Mouse (Mus musculus) kidney, postnatal 36 days (tissue): Measurements from ENCODE around the gene Parva.

Experiments
- DNase-seq, 2 experiments: peaks; one replicate each; pipeline ENCODE4 v3.0.0; 2021 to 2022; ENCODE audit warnings: mixed read lengths in 2 of 2

Gene Parva

DNA sequence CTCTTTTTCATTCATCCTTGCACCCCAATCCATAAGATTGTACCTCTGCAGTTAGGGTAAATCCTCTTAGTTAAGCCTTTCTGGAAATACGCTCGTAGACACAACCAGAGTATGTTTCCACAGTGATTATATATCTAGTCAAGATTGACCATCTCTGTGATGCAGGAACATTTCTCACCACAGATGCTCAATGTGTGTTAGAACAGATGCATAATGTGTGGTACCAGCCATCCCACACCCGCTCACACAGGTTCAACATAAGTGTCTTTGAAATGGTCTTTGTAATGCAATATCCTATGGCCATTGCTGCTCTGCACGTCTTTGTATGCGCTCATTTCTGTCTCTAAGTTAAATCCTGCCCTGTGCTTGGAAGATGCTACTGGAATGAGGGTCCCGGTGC is 98.2 kb downstream of the Parva start:
- DNase-seq, result no peak

DNA sequence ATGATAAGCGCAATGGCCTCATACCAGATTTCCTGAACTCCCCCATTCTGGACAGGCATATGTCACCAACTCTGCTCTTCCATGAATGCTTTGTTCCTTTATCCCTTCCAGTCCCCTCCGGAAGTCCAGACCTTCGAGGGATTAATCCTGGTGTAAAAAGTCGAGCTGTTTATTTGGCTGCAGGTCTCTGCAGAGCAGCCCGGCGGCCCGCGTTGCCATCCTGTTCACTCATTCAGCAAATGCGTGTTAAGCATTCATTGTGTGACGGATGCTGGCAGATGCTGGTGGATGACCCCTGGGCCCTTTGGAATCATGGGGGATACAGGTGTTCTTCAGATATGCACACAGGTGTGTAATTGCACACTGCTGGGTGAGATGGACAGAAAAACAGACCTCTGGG is 98.9 kb downstream of the Parva start:
- no peak for DNase-seq

DNA sequence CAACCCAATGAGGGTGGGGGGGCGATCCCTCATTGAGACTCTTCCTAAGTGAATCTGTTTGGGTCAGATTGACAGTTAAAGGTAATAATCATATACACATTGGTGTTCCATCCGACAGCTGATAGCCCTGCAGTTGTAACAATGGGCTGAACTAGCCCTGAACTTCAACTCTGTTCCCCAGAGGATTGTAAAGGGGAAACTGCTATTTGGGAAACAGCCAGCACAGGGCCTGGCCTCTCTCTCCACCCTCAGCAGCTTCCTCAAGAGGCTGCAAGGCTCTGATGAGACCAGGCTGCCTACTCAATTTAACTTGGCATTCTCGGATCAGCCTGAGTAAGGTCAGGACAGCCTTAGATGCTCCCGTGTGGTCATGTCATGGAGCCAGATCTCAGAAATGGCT is 99.9 kb downstream of the Parva start:
- DNase-seq, result peak; percentile 53 to 57

DNA sequence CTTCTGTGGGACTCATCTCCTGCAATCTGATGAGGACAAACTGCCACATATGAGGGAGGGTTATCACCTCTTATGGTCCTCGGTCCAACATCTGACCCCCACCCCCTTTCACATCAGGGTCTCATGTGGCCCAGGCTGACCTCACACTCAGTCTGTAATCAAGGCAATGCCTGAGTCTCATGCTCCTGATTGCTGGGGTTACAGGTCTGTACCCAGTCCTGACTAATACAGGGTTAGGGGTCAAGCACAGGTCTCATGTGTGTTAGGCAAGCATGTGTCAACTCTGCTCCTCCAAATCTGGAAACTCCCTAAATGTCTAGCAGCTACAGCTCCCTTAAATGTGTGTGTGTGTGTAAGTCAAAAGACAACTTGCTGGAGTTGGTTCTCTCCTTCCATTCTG is 100.8 kb downstream of the Parva start:
- no peak for DNase-seq

DNA sequence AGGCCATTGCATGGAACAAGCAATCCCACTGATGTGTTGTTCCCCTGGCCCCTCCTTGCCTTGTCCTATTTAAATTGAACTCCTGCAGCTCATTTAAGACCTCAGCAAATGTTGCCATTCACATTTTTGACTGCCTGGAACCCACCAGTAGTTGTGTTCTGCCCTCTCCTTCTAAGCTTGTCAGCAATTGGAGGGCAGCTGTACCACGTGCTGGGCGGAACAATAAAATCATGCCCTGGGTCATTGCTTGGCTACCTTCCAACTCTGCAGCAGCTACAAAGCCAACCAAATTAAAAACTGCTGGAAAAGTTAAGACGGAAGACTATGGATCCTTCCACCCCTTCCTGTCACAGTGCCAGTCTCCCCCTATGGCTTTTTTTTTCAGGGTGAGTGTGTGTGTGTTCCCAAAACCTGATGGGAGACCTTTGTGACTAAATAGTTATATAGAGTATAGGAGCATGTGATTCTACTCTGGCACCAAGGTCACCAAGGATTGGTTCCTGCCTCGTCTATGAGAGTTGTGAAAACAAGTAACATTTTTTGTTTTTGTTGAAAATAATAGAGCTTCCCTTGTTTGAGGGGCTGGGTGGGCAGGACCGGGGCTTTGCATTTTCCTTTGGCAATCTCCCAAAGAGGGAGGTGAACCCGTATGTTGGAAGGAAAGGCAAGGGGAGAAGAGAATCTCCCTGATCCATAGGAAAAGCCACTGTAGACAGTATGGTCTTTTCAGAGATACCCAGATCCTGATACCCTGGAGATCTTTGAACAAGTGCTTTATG is 101.5 kb downstream of the Parva start:
- DNase-seq, result peak; percentile 55 to 66

DNA sequence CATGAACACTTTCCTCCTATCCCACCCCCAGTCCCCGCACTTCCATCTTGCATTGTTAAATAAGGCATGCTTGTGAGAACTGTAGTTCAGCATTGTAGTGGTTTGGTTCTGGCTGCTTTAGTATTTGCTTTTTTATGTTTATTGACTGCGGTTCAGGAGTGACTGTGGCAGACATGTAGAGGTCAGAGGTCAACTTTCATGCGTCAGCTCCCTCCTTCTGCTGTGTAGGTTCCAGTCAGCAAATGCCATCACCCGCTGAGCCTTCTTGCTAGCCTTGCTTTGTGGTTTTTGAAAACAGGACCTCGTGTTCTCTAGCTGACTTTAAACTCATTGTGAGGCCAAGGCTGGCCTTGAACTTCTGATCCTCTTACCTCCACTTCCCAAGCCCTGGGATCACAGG is 103.6 kb downstream of the Parva start:
- no peak for DNase-seq

DNA sequence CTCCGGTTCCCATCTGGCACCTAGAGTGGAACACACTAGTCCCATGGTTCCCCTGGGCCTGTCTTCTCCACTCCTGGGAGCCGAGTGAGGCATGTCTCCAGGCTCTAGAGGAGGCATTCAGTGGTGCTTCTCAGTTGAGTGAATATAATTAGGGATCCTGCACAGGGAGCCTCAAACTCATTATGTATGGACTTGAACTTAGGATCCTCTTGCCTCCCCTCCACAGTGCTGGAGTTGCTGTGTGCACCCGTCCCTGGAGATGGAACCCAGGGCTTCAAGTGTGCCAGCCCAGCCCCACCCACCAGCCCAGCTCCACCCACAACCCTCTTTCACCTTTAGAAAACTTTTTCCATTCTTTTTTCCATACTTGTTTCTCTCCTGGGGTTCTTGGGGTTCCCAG is 106.8 kb downstream of the Parva start:
- no peak for DNase-seq

DNA sequence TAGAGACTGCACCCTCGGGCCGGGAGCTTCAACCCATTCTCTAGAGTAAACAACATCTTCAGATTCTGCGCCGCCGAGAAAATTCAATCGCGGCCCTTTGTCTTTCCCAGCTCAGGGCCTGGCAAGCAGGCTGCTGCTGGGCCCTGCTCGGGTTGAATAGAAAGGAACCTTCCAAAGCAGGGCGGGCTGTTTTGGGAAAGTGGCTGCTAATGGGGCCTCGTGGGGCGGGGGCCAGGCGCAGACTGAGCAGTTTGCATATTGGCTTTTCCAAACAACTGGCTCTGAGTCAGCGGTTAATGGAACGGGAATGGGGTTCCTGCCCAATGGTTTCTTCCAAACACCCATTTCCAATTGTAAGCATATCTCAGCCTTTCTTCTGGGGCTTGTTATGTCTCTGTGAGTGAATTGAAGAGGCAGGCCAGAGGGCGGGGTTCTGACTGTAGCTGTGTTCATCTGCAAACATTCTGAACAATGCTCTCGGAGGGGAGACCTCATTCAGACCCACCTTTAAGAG is 108.2 kb downstream of the Parva start:
- peak in 1 of 2 experiments; percentile 17 for DNase-seq

DNA sequence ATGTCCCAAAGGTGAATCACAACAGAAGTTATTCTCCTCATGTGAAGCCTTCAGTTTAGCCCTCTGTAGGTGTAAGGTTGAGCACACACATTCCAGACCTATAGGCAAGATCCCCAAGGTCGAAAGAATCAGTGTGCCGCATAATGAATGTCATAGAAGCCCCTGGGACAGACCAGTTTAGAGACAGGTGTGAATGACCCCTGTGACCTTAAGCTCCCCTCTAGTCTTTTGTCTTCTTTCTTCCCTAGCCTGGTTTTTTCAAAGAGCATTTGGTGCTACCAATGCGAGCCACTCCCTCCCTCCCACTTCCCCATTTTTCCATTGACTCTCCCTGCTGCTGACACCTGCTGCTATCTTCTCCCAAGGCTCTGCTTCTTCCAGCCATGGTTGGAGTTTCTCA is 121.8 kb downstream of the Parva start:
- no peak for DNase-seq

DNA sequence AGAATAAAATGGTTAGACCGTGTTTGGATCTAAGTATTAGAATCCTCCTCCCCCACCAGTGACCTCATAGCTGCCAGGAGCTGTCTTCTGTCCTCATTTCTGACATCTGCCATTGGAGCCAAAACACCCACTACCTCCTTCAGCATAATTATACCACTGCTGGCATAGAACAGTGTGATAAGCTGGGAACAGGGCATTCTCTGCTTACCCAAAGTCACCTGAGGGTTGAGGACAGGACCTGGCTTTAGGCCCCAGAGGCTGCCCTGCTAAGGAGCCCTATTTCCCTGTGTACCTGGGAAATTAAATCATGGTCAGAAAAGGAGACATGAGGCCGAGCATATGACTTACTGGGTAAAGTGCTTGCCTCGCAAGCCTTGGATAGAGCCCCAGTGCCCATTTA is 134.2 kb downstream of the Parva start:
- no peak for DNase-seq

DNA sequence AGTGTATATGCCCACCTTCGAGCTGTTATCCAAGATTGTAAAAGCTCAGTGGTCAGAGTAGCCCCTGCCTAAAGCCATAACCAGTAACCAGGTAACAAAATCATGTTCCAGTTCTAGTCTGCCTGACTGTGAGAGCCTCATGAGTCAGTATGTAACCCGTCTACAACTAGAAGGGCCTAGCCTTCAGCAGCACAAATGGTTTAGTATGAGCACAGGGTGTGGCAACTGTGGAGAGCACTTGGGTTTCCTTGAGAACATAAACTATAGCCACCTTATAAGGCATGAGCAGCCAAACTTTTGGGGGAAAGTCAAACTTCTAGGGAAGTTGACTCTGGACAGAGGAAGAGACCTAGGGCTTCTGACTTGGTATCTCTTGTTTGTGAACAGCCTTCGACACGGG is 139.7 kb downstream of the Parva start:
- DNase-seq, result no peak

DNA sequence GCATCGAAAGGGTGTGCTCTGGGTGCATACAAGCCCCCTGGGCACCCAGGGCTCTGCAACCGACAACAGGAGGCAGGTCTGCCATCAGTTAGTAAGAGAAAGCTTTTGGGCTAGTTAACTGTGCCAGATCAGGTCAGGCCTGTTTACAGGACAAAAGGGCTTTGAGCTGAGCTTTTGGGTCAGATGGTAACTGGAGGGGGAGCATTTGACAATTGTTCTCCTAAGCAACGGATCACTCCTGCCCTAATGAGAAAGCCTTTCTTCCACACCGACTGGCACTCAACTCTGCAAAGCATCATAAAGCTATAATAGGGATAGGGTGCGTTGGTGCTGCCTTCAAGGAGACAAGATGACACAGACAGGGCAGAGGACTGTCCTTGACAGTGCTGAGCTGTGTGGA is 141.7 kb downstream of the Parva start:
- no peak for DNase-seq

DNA sequence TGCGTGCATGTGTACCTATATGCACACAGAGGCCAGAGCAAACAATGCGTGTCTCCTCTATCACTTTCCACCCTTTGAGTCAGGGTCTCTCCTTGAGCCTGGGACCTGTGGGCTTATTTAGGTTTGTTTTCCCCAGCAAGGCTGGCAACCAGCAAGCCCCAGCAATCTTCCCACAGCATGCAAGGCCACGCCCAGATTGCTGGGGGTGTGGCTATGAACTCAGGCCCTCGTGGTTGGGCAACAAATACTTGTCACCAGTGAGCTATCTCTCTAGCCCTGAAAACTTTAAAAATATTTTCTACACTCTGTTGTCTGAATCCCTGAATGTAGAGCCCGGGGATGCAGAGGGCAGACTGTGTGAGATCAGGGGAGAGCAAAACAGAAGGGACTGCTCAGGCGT is 154.3 kb downstream of the Parva start:
- peak in 1 of 2 experiments; percentile 12 for DNase-seq

DNA sequence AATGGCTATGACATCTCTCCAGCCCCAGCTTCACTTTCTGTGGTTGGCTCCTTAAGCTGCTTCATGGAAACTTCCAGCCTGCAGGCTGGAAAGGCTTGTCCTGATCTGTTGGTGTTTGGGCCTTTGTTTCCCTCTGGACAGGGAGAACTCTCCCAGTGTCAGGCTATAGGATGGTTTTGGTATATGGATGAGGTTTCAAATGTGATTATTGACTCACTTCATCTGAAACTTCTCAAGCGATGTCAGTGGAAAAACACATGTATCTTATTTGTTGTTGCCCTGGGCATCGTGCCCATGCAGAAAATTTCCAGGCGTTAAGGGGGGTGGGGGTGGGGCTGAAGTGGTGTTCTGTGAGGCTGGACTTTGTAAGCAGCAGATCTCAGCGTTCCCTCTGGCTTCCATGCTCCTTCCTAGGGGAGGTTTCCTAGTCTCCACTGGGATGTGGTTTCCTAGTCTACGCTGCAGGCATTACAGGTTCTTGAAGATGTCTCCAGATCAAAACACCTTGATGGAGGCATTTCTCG is 155.6 kb downstream of the Parva start:
- DNase-seq, result peak; percentile 35 to 67

DNA sequence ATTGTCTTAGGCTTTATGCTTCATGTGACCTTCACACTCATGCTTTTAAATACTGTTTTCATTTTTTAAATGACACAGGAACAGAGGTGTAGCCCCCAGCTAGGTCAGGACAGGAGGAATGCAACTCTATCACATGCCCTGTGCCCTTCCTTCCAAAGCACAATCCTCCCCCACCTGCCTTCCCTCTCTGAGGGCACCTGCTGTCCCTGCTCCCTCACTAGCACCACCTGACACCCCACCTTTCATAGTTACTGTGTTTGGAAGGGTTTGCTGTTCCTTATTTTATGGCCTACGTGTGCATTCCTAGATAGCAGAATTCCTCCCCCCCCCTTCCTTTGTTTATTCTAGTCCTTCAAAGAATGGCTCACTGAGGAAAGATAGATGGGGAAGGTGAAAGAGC is 160.1 kb downstream of the Parva start:
- no peak for DNase-seq

DNA sequence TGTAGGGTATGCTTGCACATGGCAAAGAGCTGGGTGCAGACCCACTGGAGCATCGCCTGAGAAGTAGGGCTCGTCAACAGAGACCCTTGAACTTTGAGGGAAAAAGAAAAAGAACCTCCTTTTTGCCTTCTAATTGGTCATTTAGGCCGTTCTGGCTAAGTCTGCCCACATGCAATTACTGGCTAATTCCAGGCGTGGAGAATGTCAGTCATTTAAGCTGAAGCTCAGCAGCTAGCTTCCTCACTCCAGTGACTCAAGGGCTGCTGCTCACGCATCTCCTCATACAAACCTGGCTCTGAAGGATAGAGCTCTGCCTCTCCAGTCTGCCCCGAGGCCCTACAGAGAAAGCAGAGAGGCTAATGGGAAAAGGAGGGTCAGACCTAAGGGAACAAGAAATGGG is 162.2 kb downstream of the Parva start:
- no peak for DNase-seq

DNA sequence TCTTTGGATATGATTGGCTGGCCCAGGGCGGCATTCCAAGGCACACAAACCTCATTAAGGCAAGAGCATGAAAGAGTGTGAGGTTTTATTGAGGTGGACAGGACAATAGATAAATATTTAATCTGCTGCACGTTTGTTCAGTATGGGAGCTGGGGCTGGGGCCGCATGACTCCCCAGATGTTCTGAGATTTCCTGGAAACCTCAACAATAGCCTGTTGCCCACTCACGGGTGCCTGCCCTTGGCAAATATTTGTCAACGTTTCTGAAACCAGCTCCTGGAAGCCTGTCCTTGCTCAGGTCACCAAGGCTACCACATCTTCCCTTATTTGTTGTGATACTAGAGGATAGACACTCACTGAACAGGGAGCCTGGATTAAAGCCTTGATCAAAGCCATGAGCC is 166.3 kb downstream of the Parva start:
- DNase-seq, result no peak

DNA sequence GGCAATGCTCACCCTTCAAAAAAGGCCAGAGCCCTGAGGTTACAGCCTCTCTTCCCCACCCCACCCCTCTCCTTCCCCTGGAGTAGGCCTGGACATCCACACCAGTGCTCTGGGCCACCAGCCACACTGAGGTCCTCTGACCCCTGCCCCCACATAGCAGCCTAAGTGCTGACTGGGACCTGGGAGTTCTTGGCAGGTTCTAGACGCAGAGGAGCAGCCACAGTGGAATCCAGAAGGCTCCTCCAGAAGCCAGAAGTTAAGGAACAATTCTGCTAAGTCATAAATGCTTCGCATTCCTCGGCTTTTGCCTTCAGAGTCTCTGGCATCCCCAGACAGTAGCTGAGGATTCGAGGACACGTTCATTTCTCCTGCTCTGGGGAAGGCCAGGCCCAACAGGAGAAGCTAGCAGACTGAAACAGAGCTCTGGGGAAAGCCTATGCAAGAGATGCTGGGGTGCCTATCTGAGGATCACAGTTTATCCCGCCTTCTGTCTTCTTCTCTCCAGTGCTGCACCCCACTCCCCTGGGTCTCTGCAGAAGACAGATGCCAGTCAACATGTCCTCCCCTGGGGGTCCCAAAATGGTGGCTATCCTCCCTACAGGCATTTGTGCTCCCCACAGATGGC is 168.0 kb downstream of the Parva start:
- DNase-seq, result peak; percentile 40

DNA sequence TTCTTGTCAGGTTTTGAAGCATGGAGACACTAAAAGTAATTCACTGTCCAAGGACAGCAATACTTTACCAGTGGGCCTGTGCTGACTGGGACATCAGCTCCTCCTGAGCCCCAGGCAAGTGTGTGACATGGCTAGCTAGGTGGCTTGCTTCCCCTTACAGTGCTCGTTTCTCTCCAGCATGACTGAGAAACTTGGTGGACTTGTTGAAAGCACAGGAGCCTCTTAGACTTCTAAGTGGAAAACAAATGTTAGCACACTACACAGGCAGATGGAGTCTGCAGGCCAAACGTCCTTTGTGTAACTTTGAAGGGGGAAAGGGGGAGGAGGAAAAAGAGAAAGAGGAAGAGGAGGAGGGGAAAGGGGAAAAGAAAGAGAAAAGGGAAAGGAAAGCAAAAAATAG is 172.3 kb downstream of the Parva start:
- no peak for DNase-seq

DNA sequence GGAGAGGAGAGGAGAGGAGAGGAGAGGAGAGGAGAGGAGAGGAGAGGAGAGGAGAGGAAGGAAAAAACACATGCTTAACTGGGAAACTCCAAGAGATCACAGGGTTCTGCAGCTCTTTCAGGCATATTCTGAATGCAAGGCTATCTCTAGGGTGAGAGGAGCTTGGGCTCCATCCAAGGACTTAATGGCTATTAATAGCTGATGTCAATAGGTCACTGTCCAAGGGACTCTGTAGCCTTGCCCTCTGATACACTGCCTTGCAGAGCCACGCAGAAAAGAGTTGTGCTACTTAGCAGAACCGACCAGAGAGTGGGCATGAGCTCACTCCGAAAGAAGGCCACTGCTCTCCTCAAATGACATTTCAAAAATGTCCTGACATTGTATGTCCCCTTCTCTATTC is 172.9 kb downstream of the Parva start:
- DNase-seq, result peak; percentile 42 to 71

DNA sequence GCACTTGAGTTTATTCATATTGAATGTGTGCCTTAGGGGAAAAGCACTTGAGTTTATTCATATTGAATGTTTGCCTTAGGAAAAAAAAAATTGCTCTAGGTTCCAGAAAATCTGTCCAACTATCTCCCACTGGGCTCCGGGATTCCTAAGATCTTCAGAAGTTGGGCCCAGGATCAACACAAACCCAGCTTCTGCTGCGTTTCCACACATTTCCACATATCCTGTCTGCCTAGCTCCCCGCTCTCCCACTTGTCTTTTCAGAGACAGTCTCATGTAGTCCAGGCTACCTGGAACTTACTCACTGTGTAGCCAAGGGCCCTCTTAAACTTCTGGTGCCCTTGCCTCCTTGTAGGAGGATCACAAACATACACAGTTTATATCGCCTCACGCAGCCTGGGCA is 175.7 kb downstream of the Parva start:
- no peak for DNase-seq

DNA sequence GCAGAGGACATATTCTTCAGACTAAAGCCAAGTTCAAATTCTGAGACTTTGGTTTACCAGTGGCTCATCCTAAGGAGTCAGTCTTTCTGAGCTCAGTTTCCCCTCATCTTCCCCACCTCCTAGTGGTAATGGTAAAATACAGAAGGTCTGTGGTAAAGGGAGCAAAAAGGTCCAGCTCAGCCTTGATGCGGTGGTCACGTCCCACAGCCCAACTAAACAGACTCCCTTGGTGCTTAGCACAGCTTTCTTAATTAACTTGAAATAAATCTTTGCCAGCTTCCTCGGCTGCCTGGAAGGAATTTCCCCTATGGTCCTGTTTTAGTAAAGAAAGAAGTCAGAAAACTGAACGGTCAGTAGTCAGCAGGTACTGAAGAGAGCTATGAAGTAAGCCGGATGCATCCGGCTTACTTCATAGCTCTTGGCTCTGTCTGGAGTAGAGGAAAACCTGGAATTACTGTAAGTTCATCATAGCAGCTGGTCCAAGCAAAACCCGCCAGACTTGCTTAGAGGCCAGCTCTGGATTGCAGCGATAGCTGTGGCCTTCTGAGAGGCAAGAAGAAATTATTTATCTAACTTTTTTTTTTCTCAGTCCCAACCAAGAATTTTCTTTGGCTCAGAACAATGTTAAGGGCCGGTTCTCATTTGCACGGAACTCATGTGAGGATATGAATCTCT is 176.3 kb downstream of the Parva start:
- peak; percentile 23 to 39 for DNase-seq

DNA sequence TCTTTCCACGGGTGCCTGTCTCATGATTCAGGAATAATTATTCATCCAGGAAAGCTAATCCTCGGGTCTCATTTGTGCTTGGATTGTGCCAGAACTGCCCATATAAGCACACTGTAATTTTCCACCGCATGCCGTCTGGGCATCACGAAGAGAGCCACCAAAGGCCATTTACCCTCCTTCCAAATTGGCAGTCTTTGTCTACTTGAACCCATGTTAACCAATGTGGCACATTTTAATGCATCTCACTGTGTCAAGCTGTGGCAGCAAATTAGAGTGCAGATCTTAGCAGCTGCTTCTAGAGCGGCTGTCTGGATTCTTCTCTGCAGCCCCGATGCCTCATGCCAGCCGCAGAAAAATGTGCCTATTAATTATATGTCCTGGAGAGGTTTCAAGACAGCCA is 176.9 kb downstream of the Parva start:
- DNase-seq, result no peak
